Mouse (Mus musculus): ENCODE results near the gene Slit2. TPM values are rescaled to one million over a fixed set of nuclear protein-coding genes. Genes with fewer than 3 reads are reported as not detected.
A peak's percentile ranks its signal among the peaks of the same experiment; 100 is the strongest.

Gene Slit2
- polyA plus RNA-seq, 1 experiment from 2014 or later: 19.4 TPM

Small RNA genes within 50 kb of the gene (microRNA-seq; reads per million reads assigned to microRNA genes)
- gene Mir218-1 (ENCODE audit: borderline number of aligned reads): 13.2 reads per million, percentile 16 among the genes with 10 or more reads in this experiment
